Mouse (Mus musculus) midbrain, postnatal 0 days (tissue): ENCODE results near the gene Stard13. TPM values are rescaled to one million over a fixed set of nuclear protein-coding genes. Genes with fewer than 3 reads are reported as not detected.

Source experiments
- ATAC-seq: fragments of 200-750 bp; cut with Nextera tagmentation; 2 replicates; pipeline ENCODE4 v1.8.0; 2017; ENCODE audit warnings: moderate number of reproducible peaks, mild to moderate bottlenecking, moderate TSS enrichment, moderate library complexity; ENCODE audit not compliant: low FRiP score
- DNase-seq: peaks from one replicate; pipeline ENCODE4 v3.0.0-alpha.2; 2015; ENCODE audit warnings: low spot score
- H3K27ac ChIP-seq: fragments of 300-500 bp; sonication (generic); 2 replicates; pipeline ENCODE4 v1.5.1; 2014; ENCODE audit warnings: low read depth, mild to moderate bottlenecking, low read length, mixed read lengths
- H3K27me3 ChIP-seq: fragments of 300-500 bp; sonication (generic); 2 replicates; pipeline ENCODE4 v1.6.1; 2014; ENCODE audit warnings: low read length, control low read depth, mixed read lengths; ENCODE audit not compliant: insufficient read depth
- H3K36me3 ChIP-seq: fragments of 300-500 bp; sonication (generic); 2 replicates; pipeline ENCODE4 v1.6.1; 2014; ENCODE audit warnings: low read length, control low read depth, mixed read lengths; ENCODE audit not compliant: insufficient read depth
- H3K4me1 ChIP-seq: fragments of 300-500 bp; sonication (generic); 2 replicates; pipeline ENCODE4 v1.6.1; 2014; ENCODE audit warnings: mild to moderate bottlenecking, control low read depth, antibody characterized with exemption, low read length, mixed read lengths; ENCODE audit not compliant: insufficient read depth
- H3K4me2 ChIP-seq: fragments of 300-500 bp; sonication (generic); 2 replicates; pipeline ENCODE4 v1.6.1; 2014; ENCODE audit warnings: low read depth, mild to moderate bottlenecking, low read length, mixed read lengths; ENCODE audit not compliant: poor library complexity, severe bottlenecking
- H3K4me3 ChIP-seq: fragments of 300-500 bp; sonication (generic); 2 replicates; pipeline ENCODE4 v1.5.1; 2014; ENCODE audit warnings: low read depth, mild to moderate bottlenecking, low read length, moderate library complexity
- H3K9ac ChIP-seq: fragments of 300-500 bp; sonication (generic); replicated peaks from 2 replicates; pipeline ENCODE4 v1.6.1; 2014; ENCODE audit warnings: mild to moderate bottlenecking, low read length, moderate library complexity, mixed read lengths; ENCODE audit not compliant: poor library complexity, severe bottlenecking
- H3K9me3 ChIP-seq: fragments of 300-500 bp; sonication (generic); 2 replicates; pipeline ENCODE4 v1.6.1; 2016; ENCODE audit warnings: low read length, control low read depth
- CTCF ChIP-seq: IDR thresholded peaks from 2 replicates; pipeline ENCODE4 v1.5.1; 2016; ENCODE audit warnings: antibody characterized with exemption, mild to moderate bottlenecking
- WGBS: fragments of 180-500 bp; shearing (Covaris S2); extraction: QIAGEN DNeasy Blood & Tissue Kit; methylation state at CpG from one replicate; pipeline ENCODE4 v1.1.7; 2014; 5-methylcytosine and 5-hydroxymethylcytosine counted together
- polyA plus RNA-seq: library from polyadenylated mRNA; unstranded; fragments of >200 nt; fragmentation: Nextera tagmentation; extraction: Ambion mirVana; gene quantifications from 2 replicates; pipeline ENCODE4 v1.2.1, GENCODE M21; 2015
- total RNA-seq: library from RNA; depleted of rRNA; stranded (reverse); fragments of >200 nt; gene quantifications from 2 replicates; pipeline ENCODE4 v1.2.3, GENCODE M21; 2014

Gene Stard13
- total and polyA plus RNA-seq, 2 experiments from 2014 or later: 2.1 to 27.2 TPM

GRCm38 (mm10) chr5:151092886-151093665 lies 140.6 kb downstream of the Stard13 start:
- ATAC-seq (no peak), DNase-seq (no peak)
- no peak for TF ChIP-seq CTCF
- 69% methylated on average over 3 of the region's 3 CpGs for WGBS
- Histone ChIP-seq H3K27me3 (no peaks in the 10 kb centered on the region), H3K27ac (no peak overlapping the region), H3K4me1 (no peaks in the 10 kb centered on the region), H3K36me3 (no peaks in the 10 kb centered on the region), H3K9me3 (no peaks in the 10 kb centered on the region), H3K9ac (no peak overlapping the region), H3K4me3 (no peak overlapping the region), H3K4me2 (no peak overlapping the region)

GRCm38 (mm10) chr5:151090996-151091395 lies 142.6 kb downstream of the Stard13 start:
- TF ChIP-seq CTCF: no peak
- Histone ChIP-seq H3K4me3 (no peak overlapping the region), H3K36me3 (no peaks in the 10 kb centered on the region), H3K4me1 (no peaks in the 10 kb centered on the region), H3K27ac (no peak overlapping the region), H3K4me2 (no peak overlapping the region), H3K27me3 (no peaks in the 10 kb centered on the region), H3K9me3 (no peaks in the 10 kb centered on the region), H3K9ac (no peak overlapping the region)
- WGBS: 96% methylated on average over 6 of the region's 6 CpGs
- ATAC-seq: no peak
- DNase-seq: no peak

GRCm38 (mm10) chr5:151089201-151089600 lies 144.4 kb downstream of the Stard13 start:
- ATAC-seq (no peak), DNase-seq (no peak)
- H3K4me1 ChIP-seq: no peaks in the 10 kb centered on the region
- no peak overlapping the region for H3K4me2 ChIP-seq
- H3K27ac ChIP-seq: no peak overlapping the region
- no peak for TF ChIP-seq CTCF
- H3K27me3 ChIP-seq: no peaks in the 10 kb centered on the region
- 58% methylated on average over 6 of the region's 6 CpGs for WGBS
- no peaks in the 10 kb centered on the region for H3K36me3 ChIP-seq
- H3K9ac ChIP-seq: no peak overlapping the region
- no peaks in the 10 kb centered on the region for H3K9me3 ChIP-seq
- no peak overlapping the region for H3K4me3 ChIP-seq

GRCm38 (mm10) chr5:151086425-151087202 lies 147.0 kb downstream of the Stard13 start:
- H3K4me2 ChIP-seq: no peak overlapping the region
- H3K27me3 ChIP-seq: no peaks in the 10 kb centered on the region
- no peak for TF ChIP-seq CTCF
- WGBS: 78% methylated on average over 9 of the region's 9 CpGs
- no peak overlapping the region for H3K4me3 ChIP-seq
- no peak overlapping the region for H3K27ac ChIP-seq
- H3K9ac ChIP-seq: no peak overlapping the region
- no peak for DNase-seq
- ATAC-seq: no peak
- no peaks in the 10 kb centered on the region for H3K4me1 ChIP-seq
- H3K36me3 ChIP-seq: no peaks in the 10 kb centered on the region
- no peaks in the 10 kb centered on the region for H3K9me3 ChIP-seq

GRCm38 (mm10) chr5:151085749-151086148 lies 147.9 kb downstream of the Stard13 start:
- H3K27me3 ChIP-seq: no peaks in the 10 kb centered on the region
- H3K9me3 ChIP-seq: no peaks in the 10 kb centered on the region
- no peak overlapping the region for H3K27ac ChIP-seq
- no peak for TF ChIP-seq CTCF
- H3K36me3 ChIP-seq: no peaks in the 10 kb centered on the region
- ATAC-seq (no peak), DNase-seq (no peak)
- H3K4me1 ChIP-seq: no peaks in the 10 kb centered on the region
- H3K9ac ChIP-seq: no peak overlapping the region
- H3K4me2 ChIP-seq: no peak overlapping the region
- 86% methylated on average over 8 of the region's 8 CpGs for WGBS
- H3K4me3 ChIP-seq: no peak overlapping the region

GRCm38 (mm10) chr5:151080276-151080675 lies 153.4 kb downstream of the Stard13 start:
- Histone ChIP-seq H3K27ac (no peak overlapping the region), H3K4me2 (no peak overlapping the region), H3K36me3 (no peaks in the 10 kb centered on the region), H3K9me3 (no peaks in the 10 kb centered on the region), H3K27me3 (no peaks in the 10 kb centered on the region), H3K4me1 (no peaks in the 10 kb centered on the region), H3K9ac (no peak overlapping the region), H3K4me3 (no peak overlapping the region)
- WGBS: 87% methylated on average over 4 of the region's 4 CpGs
- TF ChIP-seq CTCF: no peak
- ATAC-seq (no peak), DNase-seq (no peak)
